Mouse (Mus musculus): ENCODE measurements around the gene Gm21149.
"Not testable (repeated sequence)": the region's sequence is repeated elsewhere in the genome, so short reads cannot be mapped to it uniquely, and the experiment has no call there.

Gm21149 gene

DNA sequence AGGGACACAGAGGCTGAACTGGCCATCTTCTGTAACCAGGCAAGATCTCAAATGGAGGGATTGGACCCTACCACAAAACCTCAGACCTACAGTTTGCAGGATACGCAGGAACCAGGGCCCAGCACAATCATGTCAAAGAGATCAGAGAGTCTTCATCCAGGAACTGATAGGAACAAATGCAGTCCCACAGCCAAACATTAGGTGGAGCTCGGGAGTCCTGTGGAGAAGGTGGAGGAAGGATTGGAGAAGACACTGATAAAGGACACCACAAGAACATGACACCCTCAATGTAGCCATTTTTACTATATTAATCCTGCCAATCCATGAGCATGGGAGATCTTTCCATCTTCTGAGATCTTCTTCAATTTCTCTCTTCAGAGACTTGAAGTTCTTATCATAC, 12.8 kb downstream of the Gm21149 start:
- not testable (repeated sequence) for DNase-seq (ENCODE audit: extremely low read depth, insufficient read length, low spot score)

DNA sequence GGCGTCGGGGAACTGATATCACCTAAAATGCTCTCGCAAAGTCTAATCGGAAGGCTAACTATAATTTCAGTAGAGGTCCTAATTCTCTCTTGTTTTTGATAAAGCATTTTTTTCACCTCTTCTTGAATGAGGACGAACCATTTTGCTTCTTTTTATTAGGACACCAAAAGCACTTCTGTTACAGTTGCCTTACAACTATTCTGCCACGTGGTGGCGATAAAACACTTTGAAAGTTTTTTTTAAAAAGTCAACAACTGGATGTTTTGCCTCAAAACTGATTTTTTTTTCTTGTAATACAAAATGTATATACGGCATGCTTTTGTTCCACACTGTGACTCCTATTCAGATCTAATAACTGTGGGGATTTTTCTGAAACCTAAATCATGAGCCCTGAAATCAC, 14.7 kb downstream of the Gm21149 start:
- not testable (repeated sequence) for DNase-seq (ENCODE audit: extremely low read depth, insufficient read length, low spot score)

DNA sequence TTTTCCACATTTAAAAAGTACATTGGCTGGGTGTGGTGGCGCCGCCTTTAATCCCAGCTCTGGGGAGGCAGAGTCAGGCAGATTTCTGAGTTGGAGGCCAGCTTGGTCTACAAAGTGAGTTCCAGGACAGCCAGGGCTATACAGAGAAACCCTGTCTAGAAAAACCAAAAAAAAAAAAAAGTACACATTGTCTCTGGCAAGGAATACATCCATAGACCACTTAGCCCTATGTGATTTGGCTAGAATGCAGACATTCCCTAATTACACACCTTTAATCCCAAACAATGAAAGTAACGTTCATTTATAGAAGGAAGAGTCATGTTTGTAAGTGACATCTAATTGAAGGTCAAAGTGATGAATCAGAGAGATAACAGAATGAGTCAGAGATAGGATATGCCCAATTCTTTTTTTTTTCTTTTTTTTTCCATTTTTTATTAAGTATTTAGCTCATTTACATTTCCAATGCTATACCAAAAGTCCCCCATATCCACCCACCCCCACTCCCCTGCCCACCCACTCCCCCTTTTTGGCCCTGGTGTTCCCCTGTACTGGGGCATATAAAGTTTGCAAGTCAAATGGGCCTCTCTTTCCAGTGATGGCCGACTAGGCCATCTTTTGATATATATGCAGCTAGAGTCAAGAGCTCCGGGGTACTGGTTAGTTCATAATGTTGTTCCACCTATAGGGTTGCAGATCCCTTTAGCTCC, 18.3 kb downstream of the Gm21149 start:
- DNase-seq (ENCODE audit: extremely low read depth, insufficient read length, low spot score) = not testable (repeated sequence)
